Mouse (Mus musculus): ENCODE results near the gene Elmo1. TPM values are rescaled to one million over a fixed set of nuclear protein-coding genes. Genes with fewer than 3 reads are reported as not detected.

Gene Elmo1
- polyA plus RNA-seq, 1 experiment from 2014 or later: 17.4 TPM

- H3K27me3 ChIP-seq: no peaks in the 10 kb centered on the region
- H3K4me3 ChIP-seq: no peak overlapping the region
- no peak overlapping the region for H3K9ac ChIP-seq
- 58% methylated on average over 4 of the region's 4 CpGs for WGBS
- no peak for ATAC-seq (ENCODE audit: insufficient number of reproducible peaks, low FRiP score, low TSS enrichment, low read depth)
- H3K36me3 ChIP-seq: no peaks in the 10 kb centered on the region
- H3K4me2 ChIP-seq: no peak overlapping the region
- peaks cover 9% of the 10 kb centered on the region for H3K4me1 ChIP-seq
- no peaks in the 10 kb centered on the region for H3K9me3 ChIP-seq
- no peak overlapping the region for H3K27ac ChIP-seq
Observed at GRCm38 (mm10) chr13:20147736-20148135, 57.3 kb downstream of the Elmo1 start.

- no peak for ATAC-seq (ENCODE audit: insufficient number of reproducible peaks, low FRiP score, low TSS enrichment, low read depth)
- Histone ChIP-seq H3K4me1 (peaks cover 9% of the 10 kb centered on the region), H3K9me3 (no peaks in the 10 kb centered on the region), H3K27ac (no peak overlapping the region), H3K4me3 (no peak overlapping the region), H3K9ac (no peak overlapping the region), H3K36me3 (no peaks in the 10 kb centered on the region), H3K27me3 (no peaks in the 10 kb centered on the region), H3K4me2 (no peak overlapping the region)
- WGBS: 80% methylated on average over 11 of the region's 11 CpGs
Observed at GRCm38 (mm10) chr13:20150130-20150835, 59.9 kb downstream of the Elmo1 start.

DNA sequence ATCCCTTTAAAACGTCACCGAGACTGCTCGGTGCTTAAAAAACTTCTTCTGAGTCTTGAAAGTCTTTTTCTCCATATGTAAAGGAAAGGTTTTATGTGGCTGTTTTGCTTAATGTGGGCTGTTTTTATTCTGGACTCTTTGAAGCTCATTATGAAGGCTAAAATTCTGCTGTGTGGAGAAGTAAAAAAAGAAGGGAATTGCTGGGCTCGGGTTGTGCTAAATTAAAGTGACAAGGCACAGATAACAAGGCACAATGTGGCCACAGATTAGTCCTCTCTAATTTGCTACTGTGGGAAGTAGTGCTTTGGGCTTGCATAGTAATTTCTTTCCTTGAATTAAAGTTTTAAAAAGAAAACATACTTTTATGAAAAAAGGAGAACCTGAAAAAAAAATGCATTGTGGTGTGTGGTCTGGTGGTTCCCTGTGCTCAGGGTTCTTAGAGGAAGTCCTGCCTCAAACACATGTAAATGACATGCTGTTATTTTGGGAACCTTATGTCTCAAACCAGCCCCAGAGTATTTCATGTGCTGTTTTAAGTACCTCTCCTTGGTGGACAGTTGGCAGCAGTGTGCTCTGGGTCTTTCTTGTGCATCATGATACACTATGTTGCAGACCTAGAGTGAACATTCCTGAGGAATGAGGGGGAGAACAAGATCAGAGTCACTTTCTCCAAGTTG is 61.0 kb downstream of the Elmo1 start:
- no peak overlapping the region for H3K4me3 ChIP-seq
- H3K4me2 ChIP-seq: no peak overlapping the region
- 9% methylated on average over 4 of the region's 4 CpGs for WGBS
- H3K27me3 ChIP-seq: no peaks in the 10 kb centered on the region
- no peaks in the 10 kb centered on the region for H3K36me3 ChIP-seq
- H3K9me3 ChIP-seq: no peaks in the 10 kb centered on the region
- 0 out of 2 replicates have a peak overlapping the region, but pooled peaks have one; percentile 43 for H3K27ac ChIP-seq
- H3K4me1 ChIP-seq: peaks cover 9% of the 10 kb centered on the region
- no peak for ATAC-seq (ENCODE audit: insufficient number of reproducible peaks, low FRiP score, low TSS enrichment, low read depth)
- no peak overlapping the region for H3K9ac ChIP-seq

- H3K27me3 ChIP-seq: no peaks in the 10 kb centered on the region
- ATAC-seq (ENCODE audit: insufficient number of reproducible peaks, low FRiP score, low TSS enrichment, low read depth): no peak
- H3K4me3 ChIP-seq: no peak overlapping the region
- no peak overlapping the region for H3K4me2 ChIP-seq
- 0 out of 2 replicates have a peak, but pooled peaks cover 2% of the 10 kb centered on the region for H3K4me1 ChIP-seq
- WGBS: 94% methylated on average over 1 of the region's 1 CpGs
- H3K27ac ChIP-seq: no peak overlapping the region
- H3K9ac ChIP-seq: no peak overlapping the region
- H3K36me3 ChIP-seq: no peaks in the 10 kb centered on the region
- no peaks in the 10 kb centered on the region for H3K9me3 ChIP-seq
Observed at GRCm38 (mm10) chr13:20157059-20157458, 66.7 kb downstream of the Elmo1 start.

GRCm38 (mm10) chr13:20157529-20157928 is 67.1 kb downstream of the Elmo1 start:
- no peak for ATAC-seq (ENCODE audit: insufficient number of reproducible peaks, low FRiP score, low TSS enrichment, low read depth)
- 81% methylated on average over 5 of the region's 5 CpGs for WGBS
- Histone ChIP-seq H3K4me3 (no peak overlapping the region), H3K27me3 (no peaks in the 10 kb centered on the region), H3K9me3 (no peaks in the 10 kb centered on the region), H3K27ac (no peak overlapping the region), H3K36me3 (no peaks in the 10 kb centered on the region), H3K9ac (no peak overlapping the region), H3K4me1 (no peaks in the 10 kb centered on the region), H3K4me2 (no peak overlapping the region)

GRCm38 (mm10) chr13:20163339-20163954 is 73.1 kb downstream of the Elmo1 start:
- ATAC-seq (ENCODE audit: insufficient number of reproducible peaks, low FRiP score, low TSS enrichment, low read depth): no peak
- no peaks in the 10 kb centered on the region for H3K27me3 ChIP-seq
- H3K36me3 ChIP-seq: no peaks in the 10 kb centered on the region
- H3K4me2 ChIP-seq: no peak overlapping the region
- H3K9ac ChIP-seq: no peak overlapping the region
- H3K27ac ChIP-seq: no peak overlapping the region
- H3K4me1 ChIP-seq: no peaks in the 10 kb centered on the region
- H3K9me3 ChIP-seq: no peaks in the 10 kb centered on the region
- 79% methylated on average over 10 of the region's 10 CpGs for WGBS
- H3K4me3 ChIP-seq: no peak overlapping the region

- no peaks in the 10 kb centered on the region for H3K4me1 ChIP-seq
- ATAC-seq (ENCODE audit: insufficient number of reproducible peaks, low FRiP score, low TSS enrichment, low read depth): no peak
- H3K9me3 ChIP-seq: no peaks in the 10 kb centered on the region
- no peak overlapping the region for H3K4me3 ChIP-seq
- H3K27ac ChIP-seq: no peak overlapping the region
- H3K9ac ChIP-seq: no peak overlapping the region
- no peaks in the 10 kb centered on the region for H3K36me3 ChIP-seq
- WGBS: 69% methylated on average over 2 of the region's 2 CpGs
- H3K27me3 ChIP-seq: no peaks in the 10 kb centered on the region
- H3K4me2 ChIP-seq: no peak overlapping the region
Observed at GRCm38 (mm10) chr13:20164837-20165236, 74.4 kb downstream of the Elmo1 start.

- no peaks in the 10 kb centered on the region for H3K36me3 ChIP-seq
- no peak overlapping the region for H3K4me3 ChIP-seq
- peak overlapping the region; percentile 69 for H3K27ac ChIP-seq
- WGBS: 37% methylated on average over 10 of the region's 10 CpGs
- H3K4me2 ChIP-seq: no peak overlapping the region
- no peaks in the 10 kb centered on the region for H3K27me3 ChIP-seq
- peaks cover 7% of the 10 kb centered on the region; the same call in 1 of the 2 replicates for H3K4me1 ChIP-seq
- peak; percentile 48; the same call in 1 of the 2 replicates for ATAC-seq (ENCODE audit: insufficient number of reproducible peaks, low FRiP score, low TSS enrichment, low read depth)
- no peak overlapping the region for H3K9ac ChIP-seq
- H3K9me3 ChIP-seq: no peaks in the 10 kb centered on the region
Observed at GRCm38 (mm10) chr13:20173987-20174654, 83.7 kb downstream of the Elmo1 start.

DNA sequence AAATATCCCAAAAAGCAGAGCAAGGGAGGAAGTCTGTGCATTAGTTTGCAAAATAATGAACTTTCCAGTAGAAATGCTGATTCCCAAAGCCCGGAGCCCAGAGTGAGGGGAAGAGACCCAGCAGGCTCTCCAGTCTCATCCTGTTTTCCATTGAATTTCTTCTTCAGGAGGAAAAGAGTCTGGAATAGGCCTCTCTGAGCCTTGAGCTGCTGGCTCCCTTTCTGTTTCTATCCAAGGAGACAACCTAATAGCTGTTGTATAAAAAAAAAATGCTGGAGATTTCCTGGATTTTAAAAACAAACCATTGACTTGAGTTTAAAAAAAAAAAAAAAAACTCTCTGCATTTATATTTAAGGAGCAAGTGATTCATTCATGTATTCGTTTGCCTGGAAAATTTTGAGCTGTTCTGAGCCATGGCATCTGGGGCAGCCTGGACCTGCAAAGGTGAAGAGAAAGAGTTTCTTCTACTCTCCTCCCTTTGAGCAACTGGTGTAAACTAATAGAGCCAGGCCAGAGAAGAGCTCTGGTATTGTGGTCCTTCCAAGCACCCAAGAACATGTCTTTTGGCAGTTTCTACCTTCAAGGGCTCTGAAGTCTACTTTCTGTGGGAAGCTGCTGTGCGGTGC is 84.4 kb downstream of the Elmo1 start:
- no peak for ATAC-seq (ENCODE audit: insufficient number of reproducible peaks, low FRiP score, low TSS enrichment, low read depth)
- 63% methylated on average over 3 of the region's 3 CpGs for WGBS

GRCm38 (mm10) chr13:20180738-20181137 is 90.3 kb downstream of the Elmo1 start:
- Histone ChIP-seq H3K9ac (no peak overlapping the region), H3K36me3 (no peaks in the 10 kb centered on the region), H3K27ac (0 out of 2 replicates have a peak overlapping the region, but pooled peaks have one; percentile 14), H3K4me3 (no peak overlapping the region), H3K4me2 (no peak overlapping the region), H3K9me3 (no peaks in the 10 kb centered on the region), H3K27me3 (no peaks in the 10 kb centered on the region), H3K4me1 (peaks cover 23% of the 10 kb centered on the region)
- WGBS: 87% methylated on average over 5 of the region's 5 CpGs
- ATAC-seq (ENCODE audit: insufficient number of reproducible peaks, low FRiP score, low TSS enrichment, low read depth): no peak

More for the DNA sequence above, 84.4 kb downstream of the Elmo1 start:
- Histone ChIP-seq H3K27me3 (no peaks in the 10 kb centered on the region), H3K4me1 (peaks cover 7% of the 10 kb centered on the region; the same call in 1 of the 2 replicates), H3K4me2 (no peak overlapping the region), H3K9me3 (no peaks in the 10 kb centered on the region), H3K27ac (peak overlapping the region; percentile 69), H3K4me3 (no peak overlapping the region), H3K36me3 (no peaks in the 10 kb centered on the region), H3K9ac (no peak overlapping the region)

- no peak overlapping the region for H3K9ac ChIP-seq
- H3K4me1 ChIP-seq: peaks cover 23% of the 10 kb centered on the region
- H3K4me2 ChIP-seq: no peak overlapping the region
- no peak overlapping the region for H3K27ac ChIP-seq
- H3K36me3 ChIP-seq: no peaks in the 10 kb centered on the region
- no peaks in the 10 kb centered on the region for H3K27me3 ChIP-seq
- ATAC-seq (ENCODE audit: insufficient number of reproducible peaks, low FRiP score, low TSS enrichment, low read depth): no peak
- 59% methylated on average over 4 of the region's 4 CpGs for WGBS
- no peaks in the 10 kb centered on the region for H3K9me3 ChIP-seq
- no peak overlapping the region for H3K4me3 ChIP-seq
Observed at GRCm38 (mm10) chr13:20181321-20181720, 90.9 kb downstream of the Elmo1 start.
